Mouse (Mus musculus): ENCODE results near the gene Acads. TPM values are rescaled to one million over a fixed set of nuclear protein-coding genes. Genes with fewer than 3 reads are reported as not detected.

Gene Acads
- polyA plus RNA-seq, 1 experiment, result 30.6 TPM

DNA sequence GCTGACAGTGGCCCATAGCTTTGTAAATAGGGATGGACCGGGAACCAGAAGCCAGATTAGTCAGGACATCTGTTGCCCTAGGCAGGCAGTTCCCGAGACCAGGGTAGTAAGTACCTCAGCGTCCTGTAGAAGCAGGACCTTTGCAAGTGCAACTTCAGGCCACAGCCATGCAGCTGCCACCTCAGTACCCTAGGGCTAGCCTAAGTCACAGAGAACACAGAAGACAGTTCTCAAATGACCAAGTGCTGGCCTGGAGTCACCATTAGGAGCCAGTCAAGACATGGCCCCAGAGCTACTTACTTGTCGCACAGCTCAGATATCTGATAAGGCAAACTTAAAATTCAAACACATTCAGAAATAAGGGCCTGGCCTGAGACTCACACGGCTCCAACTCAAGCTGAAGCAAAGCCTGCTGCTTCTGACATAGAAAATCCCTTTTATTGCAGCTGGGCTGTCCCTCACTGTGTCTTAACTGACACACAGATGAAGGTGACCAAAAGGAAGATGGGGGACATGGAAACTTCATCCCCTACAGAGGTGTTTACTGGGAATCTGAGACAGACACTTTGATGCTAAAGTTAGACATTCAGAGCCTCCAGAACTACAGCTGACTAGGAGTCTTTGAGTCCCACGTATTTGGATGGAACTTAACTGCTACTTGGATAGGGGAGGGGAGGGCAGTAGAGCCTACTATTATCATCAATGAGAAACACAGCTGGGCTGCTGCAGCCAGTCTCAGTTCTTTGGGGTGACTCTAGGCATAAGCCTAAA is 27.0 kb upstream of the Acads start:
- Histone ChIP-seq H3K4me3 (ENCODE audit: extremely low read depth, insufficient read depth, insufficient read length) (no peak overlapping the region), H3K27me3 (ENCODE audit: control insufficient read depth, insufficient read depth, low read length) (no peaks in the 10 kb centered on the region), H3K36me3 (ENCODE audit: control insufficient read depth, insufficient read depth, low read length) (peaks cover 34% of the 10 kb centered on the region), H3K27ac (ENCODE audit: insufficient read depth, low read length) (no peak overlapping the region), H3K4me1 (ENCODE audit: control insufficient read depth, insufficient read depth, insufficient read length) (peaks cover 9% of the 10 kb centered on the region; the same call in 1 of the 2 replicates)
- DNase-seq (ENCODE audit: low read depth in 1 of 2, low spot score in 2 of 2), result no peak
- WGBS, result 89% methylated on average over 6 of the region's 6 CpGs
- TF ChIP-seq POLR2A (IDR thresholded peaks at IDR 0.05; ENCODE audit: low read depth, low read length) (no peak), CTCF (IDR thresholded peaks at IDR 0.05; ENCODE audit: extremely low read depth, insufficient read depth, insufficient read length, insufficient replicate concordance) (no peak)

DNA sequence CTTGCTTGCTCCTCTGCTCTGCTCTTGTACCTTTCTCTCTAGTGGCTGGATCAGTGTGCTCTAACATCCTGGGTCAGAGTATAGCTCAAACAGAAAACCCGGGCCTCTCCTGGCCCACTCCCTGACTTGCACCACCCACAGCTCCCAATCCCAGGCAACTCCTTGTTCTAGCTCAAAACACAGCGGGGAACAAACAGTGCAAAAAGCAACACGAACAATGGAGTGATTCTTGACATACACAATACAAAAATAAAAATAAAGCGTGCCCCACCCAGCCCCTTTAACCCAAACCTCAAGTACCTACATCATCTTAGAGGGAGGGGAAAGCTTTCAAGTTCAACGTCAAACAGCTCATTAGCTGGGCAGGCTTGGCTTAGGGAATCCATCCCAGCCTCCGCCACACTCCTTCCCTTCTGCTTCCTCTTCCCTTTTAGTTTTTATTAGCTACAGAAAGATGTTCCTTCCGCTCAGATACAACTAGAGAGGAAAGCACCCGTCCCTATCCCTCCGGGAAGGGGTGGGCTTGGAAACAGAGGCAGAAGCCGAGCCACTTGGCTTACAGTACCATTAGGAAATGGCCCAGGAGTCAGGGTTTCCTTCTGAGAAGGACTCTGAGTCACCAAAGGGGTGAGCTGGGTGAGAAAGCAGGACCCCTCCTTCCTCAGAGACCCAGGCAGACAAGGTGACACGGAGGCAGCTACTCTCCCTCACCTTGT is 26.3 kb upstream of the Acads start:
- Histone ChIP-seq H3K36me3 (ENCODE audit: control insufficient read depth, insufficient read depth, low read length) (peaks cover 30% of the 10 kb centered on the region), H3K4me3 (ENCODE audit: extremely low read depth, insufficient read depth, insufficient read length) (no peak overlapping the region)

DNA sequence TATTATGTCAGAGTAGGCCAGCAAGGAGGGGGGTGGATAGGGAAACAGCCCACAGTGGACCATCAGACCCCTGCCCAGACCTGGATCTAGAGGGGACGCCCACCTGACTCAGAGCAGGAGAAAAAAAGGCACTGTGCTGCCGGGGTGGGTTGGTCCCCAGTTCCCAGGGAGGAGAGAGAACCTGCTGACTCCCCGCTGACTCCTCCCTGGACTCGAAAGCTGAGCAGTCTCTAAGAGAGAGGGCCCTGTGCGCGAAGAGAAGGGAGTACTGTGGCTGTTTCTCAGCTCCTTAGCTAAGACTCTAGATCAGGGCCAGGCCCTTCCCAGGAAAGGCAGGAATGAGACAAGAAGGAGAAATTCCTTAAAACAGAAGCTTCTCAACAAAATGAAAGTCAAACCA is 25.3 kb upstream of the Acads start:
- Histone ChIP-seq H3K4me3 (ENCODE audit: extremely low read depth, insufficient read depth, insufficient read length) (no peak overlapping the region), H3K27ac (ENCODE audit: insufficient read depth, low read length) (no peak overlapping the region), H3K27me3 (ENCODE audit: control insufficient read depth, insufficient read depth, low read length) (no peaks in the 10 kb centered on the region), H3K4me1 (ENCODE audit: control insufficient read depth, insufficient read depth, insufficient read length) (no peaks in the 10 kb centered on the region), H3K36me3 (ENCODE audit: control insufficient read depth, insufficient read depth, low read length) (peaks cover 23% of the 10 kb centered on the region)
- no peak for DNase-seq (ENCODE audit: low read depth in 1 of 2, low spot score in 2 of 2)
- 90% methylated on average over 6 of the region's 6 CpGs for WGBS
- TF ChIP-seq CTCF (IDR thresholded peaks at IDR 0.05; ENCODE audit: extremely low read depth, insufficient read depth, insufficient read length, insufficient replicate concordance) (no peak), POLR2A (IDR thresholded peaks at IDR 0.05; ENCODE audit: low read depth, low read length) (no peak)

More for the DNA sequence above, 26.3 kb upstream of the Acads start:
- DNase-seq (ENCODE audit: low read depth in 1 of 2, low spot score in 2 of 2), result no peak
- 81% methylated on average over 11 of the region's 11 CpGs for WGBS
- TF ChIP-seq CTCF (IDR thresholded peaks at IDR 0.05; ENCODE audit: extremely low read depth, insufficient read depth, insufficient read length, insufficient replicate concordance) (no peak), POLR2A (IDR thresholded peaks at IDR 0.05; ENCODE audit: low read depth, low read length) (no peak)
- Histone ChIP-seq H3K27ac (ENCODE audit: insufficient read depth, low read length) (no peak overlapping the region), H3K27me3 (ENCODE audit: control insufficient read depth, insufficient read depth, low read length) (no peaks in the 10 kb centered on the region), H3K4me1 (ENCODE audit: control insufficient read depth, insufficient read depth, insufficient read length) (peaks cover 2% of the 10 kb centered on the region; the same call in 1 of the 2 replicates)

DNA sequence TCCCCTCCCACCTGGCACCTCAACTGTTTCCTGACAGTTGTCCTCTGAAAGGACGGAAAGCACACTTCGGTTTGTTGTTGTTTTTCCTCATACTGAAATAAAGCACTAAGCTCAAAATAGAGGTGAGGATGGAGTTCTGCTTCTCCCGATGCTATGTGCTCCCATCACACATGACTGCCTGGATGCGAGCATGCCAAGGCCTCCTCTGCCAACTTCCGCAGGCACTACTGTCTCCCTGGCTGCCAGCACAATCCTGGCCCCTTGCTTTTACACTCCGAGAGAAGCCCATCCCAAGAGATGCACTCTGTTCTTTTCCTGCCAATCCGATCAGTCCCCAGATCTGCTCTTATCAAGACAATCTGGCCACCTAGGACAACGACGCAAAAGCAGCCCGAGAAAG is 24.4 kb upstream of the Acads start:
- Histone ChIP-seq H3K27me3 (ENCODE audit: control insufficient read depth, insufficient read depth, low read length) (no peaks in the 10 kb centered on the region), H3K4me3 (ENCODE audit: extremely low read depth, insufficient read depth, insufficient read length) (no peak overlapping the region), H3K27ac (ENCODE audit: insufficient read depth, low read length) (no peak overlapping the region), H3K4me1 (ENCODE audit: control insufficient read depth, insufficient read depth, insufficient read length) (no peaks in the 10 kb centered on the region), H3K36me3 (ENCODE audit: control insufficient read depth, insufficient read depth, low read length) (peaks cover 18% of the 10 kb centered on the region)
- 88% methylated on average over 10 of the region's 10 CpGs for WGBS
- no peak for TF ChIP-seq CTCF (IDR thresholded peaks at IDR 0.05; ENCODE audit: extremely low read depth, insufficient read depth, insufficient read length, insufficient replicate concordance)
- no peak for TF ChIP-seq POLR2A (IDR thresholded peaks at IDR 0.05; ENCODE audit: low read depth, low read length)
- DNase-seq (ENCODE audit: low read depth in 1 of 2, low spot score in 2 of 2), result no peak

DNA sequence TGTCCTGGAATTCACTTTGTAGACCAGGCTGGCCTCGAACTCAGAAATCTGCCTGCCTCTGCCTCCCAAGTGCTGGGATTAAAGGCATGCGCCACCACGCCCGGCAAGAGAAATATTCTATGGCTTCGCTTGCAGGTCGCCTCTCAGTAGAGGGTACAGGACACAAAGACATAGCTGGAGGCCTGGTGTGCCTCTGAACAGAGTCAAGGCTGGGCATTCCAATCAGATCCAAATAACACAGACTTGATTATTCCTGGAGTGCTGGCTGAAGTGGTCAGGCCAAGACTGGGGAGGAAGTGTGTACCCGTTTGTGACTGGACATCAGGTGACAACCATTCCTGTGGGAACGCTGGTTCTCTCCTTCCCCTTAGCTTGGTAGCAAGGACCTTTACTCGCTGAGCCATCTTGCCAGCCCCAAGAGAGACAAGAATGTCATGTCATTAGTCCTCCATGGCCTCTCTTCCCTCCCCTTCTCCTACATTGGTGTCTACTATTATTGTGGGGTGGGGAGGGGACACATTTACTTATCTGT is 23.1 kb upstream of the Acads start:
- 87% methylated on average over 9 of the region's 9 CpGs for WGBS
- TF ChIP-seq POLR2A (IDR thresholded peaks at IDR 0.05; ENCODE audit: low read depth, low read length), result no peak
- no peak for TF ChIP-seq CTCF (IDR thresholded peaks at IDR 0.05; ENCODE audit: extremely low read depth, insufficient read depth, insufficient read length, insufficient replicate concordance)
- no peak for DNase-seq (ENCODE audit: low read depth in 1 of 2, low spot score in 2 of 2)
- H3K4me3 ChIP-seq (ENCODE audit: extremely low read depth, insufficient read depth, insufficient read length), result no peak overlapping the region
- no peaks in the 10 kb centered on the region for H3K4me1 ChIP-seq (ENCODE audit: control insufficient read depth, insufficient read depth, insufficient read length)
- no peak overlapping the region for H3K27ac ChIP-seq (ENCODE audit: insufficient read depth, low read length)
- H3K27me3 ChIP-seq (ENCODE audit: control insufficient read depth, insufficient read depth, low read length), result no peaks in the 10 kb centered on the region
- H3K36me3 ChIP-seq (ENCODE audit: control insufficient read depth, insufficient read depth, low read length), result peaks cover 7% of the 10 kb centered on the region

DNA sequence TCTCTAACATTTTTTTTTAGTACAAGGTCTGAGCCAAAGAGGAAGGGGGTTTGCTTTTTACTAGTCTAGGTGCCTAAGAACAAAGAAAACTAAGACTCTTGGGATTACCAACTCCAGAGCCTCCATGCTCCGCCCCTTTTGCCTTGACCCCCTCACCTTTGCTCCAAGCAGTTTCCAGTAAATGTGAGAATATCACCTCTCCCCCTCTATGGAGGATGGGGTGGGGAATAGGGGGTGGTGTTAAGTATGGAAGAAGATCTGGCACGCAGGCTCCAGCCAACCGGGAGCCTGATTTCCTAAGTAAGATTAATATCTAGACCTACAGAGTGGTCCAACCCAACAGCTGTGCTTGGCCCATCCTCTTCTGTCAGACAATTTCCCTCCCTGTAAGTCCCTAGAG is 21.6 kb upstream of the Acads start:
- H3K36me3 ChIP-seq (ENCODE audit: control insufficient read depth, insufficient read depth, low read length), result peaks cover 2% of the 10 kb centered on the region; the same call in 1 of the 2 replicates
- no peaks in the 10 kb centered on the region for H3K4me1 ChIP-seq (ENCODE audit: control insufficient read depth, insufficient read depth, insufficient read length)
- no peak overlapping the region for H3K4me3 ChIP-seq (ENCODE audit: extremely low read depth, insufficient read depth, insufficient read length)
- no peak overlapping the region for H3K27ac ChIP-seq (ENCODE audit: insufficient read depth, low read length)
- 89% methylated on average over 3 of the region's 3 CpGs for WGBS
- H3K27me3 ChIP-seq (ENCODE audit: control insufficient read depth, insufficient read depth, low read length), result no peaks in the 10 kb centered on the region
- TF ChIP-seq CTCF (IDR thresholded peaks at IDR 0.05; ENCODE audit: extremely low read depth, insufficient read depth, insufficient read length, insufficient replicate concordance) (no peak), POLR2A (IDR thresholded peaks at IDR 0.05; ENCODE audit: low read depth, low read length) (no peak)
- no peak for DNase-seq (ENCODE audit: low read depth in 1 of 2, low spot score in 2 of 2)
